Mouse (Mus musculus): Measurements from ENCODE around the gene Socs1.

GRCm38 (mm10) chr16:10825840-10826239, 40.5 kb upstream of the Socs1 start:
- TF ChIP-seq POLR2A (IDR thresholded peaks at IDR 0.05; ENCODE audit: low read depth, low read length) (no peak), CTCF (IDR thresholded peaks at IDR 0.05; ENCODE audit: borderline replicate concordance, insufficient read depth, low read length) (no peak)
